Mouse (Mus musculus) limb, embryonic 13.5 days (tissue): Measurements from ENCODE around the gene Gucd1. TPM values are rescaled to one million over a fixed set of nuclear protein-coding genes. Genes with fewer than 3 reads are reported as not detected.
"Not testable (repeated sequence)": the region's sequence is repeated elsewhere in the genome, so short reads cannot be mapped to it uniquely, and the experiment has no call there.

Source experiments
- ATAC-seq: fragments of 200-750 bp; cut with Nextera tagmentation; 2 replicates; pipeline ENCODE4 v1.8.0; 2017; ENCODE audit warnings: low read depth, moderate number of reproducible peaks, moderate TSS enrichment; ENCODE audit not compliant: low FRiP score
- H3K27ac ChIP-seq: fragments of 300-500 bp; sonication (generic); 2 replicates; pipeline ENCODE4 v1.5.1; 2015; ENCODE audit warnings: inconsistent platforms, mild to moderate bottlenecking, moderate library complexity
- H3K27me3 ChIP-seq: fragments of 300-500 bp; sonication (generic); 2 replicates; pipeline ENCODE4 v1.6.1; 2015; ENCODE audit warnings: mild to moderate bottlenecking, inconsistent platforms
- H3K36me3 ChIP-seq: fragments of 300-500 bp; sonication (generic); 2 replicates; pipeline ENCODE4 v1.6.1; 2015; ENCODE audit warnings: inconsistent platforms, mild to moderate bottlenecking, moderate library complexity
- H3K4me1 ChIP-seq: fragments of 300-500 bp; sonication (generic); 2 replicates; pipeline ENCODE4 v1.6.1; 2015; ENCODE audit warnings: inconsistent platforms
- H3K4me2 ChIP-seq: fragments of 300-500 bp; sonication (generic); replicated peaks from 2 replicates; pipeline ENCODE4 v1.6.1; 2015; ENCODE audit warnings: inconsistent platforms, mild to moderate bottlenecking, moderate library complexity
- H3K4me3 ChIP-seq: fragments of 300-500 bp; sonication (generic); 2 replicates; pipeline ENCODE4 v1.5.1; 2015; ENCODE audit warnings: moderate library complexity, mild to moderate bottlenecking, inconsistent platforms
- H3K9ac ChIP-seq: fragments of 300-500 bp; sonication (generic); 2 replicates; pipeline ENCODE4 v1.6.1; 2015; ENCODE audit warnings: mild to moderate bottlenecking, inconsistent platforms
- H3K9me3 ChIP-seq: fragments of 300-500 bp; sonication (generic); 2 replicates; pipeline ENCODE4 v1.6.1; 2016; ENCODE audit warnings: inconsistent platforms
- WGBS: fragments of 180-500 bp; shearing (Covaris S2); methylation state at CpG from one replicate; pipeline ENCODE4 v1.1.7; 2015; 5-methylcytosine and 5-hydroxymethylcytosine counted together
- polyA plus RNA-seq: library from polyadenylated mRNA; unstranded; fragments of >200 nt; fragmentation: Nextera tagmentation; extraction: Ambion mirVana; gene quantifications from 2 replicates; pipeline ENCODE4 v1.2.1, GENCODE M21; 2015

Gene Gucd1
- polyA plus RNA-seq, 1 experiment from 2014 or later = 29.2 TPM

DNA sequence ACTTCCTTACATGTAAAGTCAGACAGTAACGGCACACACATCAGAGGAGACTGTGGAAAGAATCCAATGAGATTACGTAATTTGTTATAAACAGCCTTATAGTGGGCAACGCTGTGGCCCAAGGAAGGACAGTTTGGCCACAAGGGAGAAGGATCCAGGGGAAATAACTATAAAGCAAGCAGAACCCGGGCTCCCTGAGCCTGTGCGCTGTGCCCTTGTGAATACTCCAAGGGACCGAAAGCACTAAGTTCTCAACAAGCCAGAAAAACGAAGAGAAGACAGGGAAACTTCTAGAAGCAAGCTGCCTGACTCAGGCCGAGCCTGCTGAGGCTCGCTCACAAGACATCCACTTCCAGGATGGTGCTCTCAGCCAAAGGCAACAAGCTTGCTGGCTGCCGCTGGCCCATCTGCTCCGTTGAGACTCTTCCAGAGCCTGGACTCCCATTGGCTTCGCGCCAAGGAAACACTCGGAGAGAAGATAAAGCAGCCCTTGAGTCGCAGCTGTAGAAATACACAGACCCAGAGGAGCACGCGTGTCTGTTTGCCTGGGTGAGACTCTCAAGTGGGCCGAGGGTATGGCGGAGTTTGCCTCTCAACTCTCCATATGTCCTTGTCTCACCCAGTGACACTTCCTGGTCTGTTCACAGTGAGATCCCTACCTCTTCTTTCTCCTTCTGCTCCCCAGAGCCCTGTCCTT, 144.0 kb downstream of the Gucd1 start:
- not testable (repeated sequence) for H3K9me3 ChIP-seq, H3K4me3 ChIP-seq, ATAC-seq, H3K4me2 ChIP-seq, H3K27ac ChIP-seq, H3K27me3 ChIP-seq, H3K36me3 ChIP-seq, H3K9ac ChIP-seq, H3K4me1 ChIP-seq
- WGBS = 89% methylated on average over 15 of the region's 19 CpGs

GRCm38 (mm10) chr10:75365231-75365633, 152.5 kb downstream of the Gucd1 start:
- Histone ChIP-seq H3K9me3 (no peaks in the 10 kb centered on the region), H3K9ac (no peak overlapping the region), H3K4me1 (peaks cover 12% of the 10 kb centered on the region), H3K36me3 (no peaks in the 10 kb centered on the region), H3K4me3 (peak overlapping the region; percentile 24; the same call in 1 of the 2 replicates), H3K4me2 (peak overlapping the region; percentile 14; the same call in 1 of the 2 replicates), H3K27ac (no peak overlapping the region), H3K27me3 (no peaks in the 10 kb centered on the region)
- ATAC-seq = no peak
- 49% methylated on average over 6 of the region's 6 CpGs for WGBS

DNA sequence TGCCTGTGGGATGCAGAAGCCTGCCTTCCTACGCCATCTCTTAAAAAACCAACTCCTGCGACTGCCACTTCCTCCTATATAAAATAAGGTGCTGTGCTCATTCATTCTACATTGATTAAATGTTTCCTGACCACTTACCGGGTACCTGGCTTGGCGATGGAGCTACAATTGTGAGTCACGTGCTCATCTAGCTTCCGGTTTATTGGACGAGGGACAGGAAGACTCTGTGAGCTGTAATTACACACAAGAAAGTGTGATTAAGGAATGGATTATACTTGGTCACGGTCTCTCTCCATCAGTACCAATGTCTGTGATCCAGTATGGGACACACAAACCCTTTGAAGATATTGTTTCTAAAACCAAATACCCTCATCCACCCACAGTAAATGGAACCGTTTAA, 153.0 kb downstream of the Gucd1 start:
- WGBS = 78% methylated on average over 9 of the region's 9 CpGs
- no peaks in the 10 kb centered on the region for H3K27me3 ChIP-seq
- H3K4me3 ChIP-seq = no peak overlapping the region
- no peak for ATAC-seq
- H3K27ac ChIP-seq = no peak overlapping the region
- no peak overlapping the region for H3K9ac ChIP-seq
- H3K4me1 ChIP-seq = peaks cover 12% of the 10 kb centered on the region
- no peaks in the 10 kb centered on the region for H3K36me3 ChIP-seq
- H3K4me2 ChIP-seq = 0 out of 2 replicates have a peak overlapping the region, but pooled peaks have one; percentile 14
- no peaks in the 10 kb centered on the region for H3K9me3 ChIP-seq

- H3K27ac ChIP-seq, H3K4me2 ChIP-seq, H3K9me3 ChIP-seq, H3K27me3 ChIP-seq, H3K9ac ChIP-seq, H3K36me3 ChIP-seq, H3K4me3 ChIP-seq: not testable (repeated sequence)
- ATAC-seq = peak; percentile 67
- WGBS = 13% methylated on average over 1 of the region's 1 CpGs
- peaks cover 12% of the 10 kb centered on the region for H3K4me1 ChIP-seq
These were observed 153.5 kb downstream of the Gucd1 start for GRCm38 (mm10) chr10:75364214-75364690.

DNA sequence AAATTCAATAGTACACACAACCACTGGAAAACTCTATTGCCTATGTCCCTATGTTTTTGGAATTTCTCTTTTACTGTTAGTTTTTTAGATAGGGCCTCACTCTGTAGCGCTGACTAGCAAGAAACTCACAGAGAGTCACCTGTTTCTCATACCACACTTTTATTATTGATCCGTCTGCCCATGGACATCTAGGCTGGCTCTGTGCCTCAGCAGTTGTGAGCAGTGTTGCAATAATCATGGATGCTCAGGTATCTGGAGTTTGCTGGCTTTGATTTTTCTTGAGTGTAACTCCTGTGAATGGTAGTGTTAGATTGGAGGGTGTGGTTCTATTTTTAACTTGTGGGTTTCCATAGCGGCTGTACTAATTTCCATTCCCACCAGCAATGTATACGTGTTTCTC, 162.4 kb downstream of the Gucd1 start:
- Histone ChIP-seq H3K4me1 (no peaks in the 10 kb centered on the region; the same call in 1 of the 2 replicates), H3K9me3 (no peaks in the 10 kb centered on the region), H3K36me3 (no peaks in the 10 kb centered on the region), H3K9ac (no peak overlapping the region), H3K27ac (no peak overlapping the region), H3K4me3 (no peak overlapping the region), H3K27me3 (no peaks in the 10 kb centered on the region), H3K4me2 (no peak overlapping the region)
- WGBS = 55% methylated on average over 4 of the region's 4 CpGs
- no peak for ATAC-seq

DNA sequence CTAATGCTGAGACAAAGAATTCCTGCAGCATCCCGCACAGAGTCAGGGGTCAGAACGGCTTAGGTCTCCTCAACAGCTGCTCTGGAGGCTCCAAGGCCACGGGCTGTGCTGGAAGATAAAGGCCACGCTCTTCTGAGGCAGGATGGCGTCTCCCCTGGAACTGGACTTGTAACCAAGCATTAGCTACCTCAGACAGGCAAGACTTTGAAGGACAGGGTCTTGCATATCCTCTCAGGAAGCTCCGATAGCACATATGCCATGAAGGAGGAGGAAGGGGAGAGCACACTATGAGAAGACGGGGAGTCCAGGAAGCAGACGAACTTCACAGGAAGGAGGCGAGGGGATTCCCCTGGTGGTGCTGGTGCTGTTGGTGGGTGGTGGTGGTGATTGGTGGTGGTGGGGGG, 163.9 kb downstream of the Gucd1 start:
- H3K4me2 ChIP-seq, H3K27ac ChIP-seq, H3K4me1 ChIP-seq, H3K36me3 ChIP-seq, H3K4me3 ChIP-seq, H3K27me3 ChIP-seq, H3K9ac ChIP-seq, ATAC-seq, H3K9me3 ChIP-seq: not testable (repeated sequence)
- WGBS = 73% methylated on average over 9 of the region's 9 CpGs

DNA sequence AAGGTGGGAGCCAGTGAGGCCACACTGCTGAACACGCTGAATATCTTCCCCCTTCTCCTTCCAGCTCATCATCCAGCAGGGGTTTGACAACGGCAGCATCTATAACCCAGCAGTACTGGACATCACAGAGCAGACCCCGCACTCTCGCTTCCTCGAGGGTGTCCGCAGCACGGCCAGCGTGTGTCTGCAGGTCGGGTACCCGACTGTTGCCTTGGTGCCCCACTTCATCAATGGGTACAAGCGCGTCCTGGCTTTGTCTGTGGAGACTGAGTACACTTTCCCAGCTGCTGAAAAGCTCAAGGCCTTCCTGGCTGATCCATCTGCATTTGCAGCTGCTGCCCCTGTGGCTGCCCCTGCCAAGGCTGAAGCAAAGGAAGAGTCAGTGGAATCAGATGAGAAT, 165.2 kb downstream of the Gucd1 start:
- Histone ChIP-seq H3K27ac (no peak overlapping the region), H3K27me3 (no peaks in the 10 kb centered on the region), H3K4me1 (no peaks in the 10 kb centered on the region; the same call in 1 of the 2 replicates), H3K4me2 (no peak overlapping the region), H3K9ac (no peak overlapping the region), H3K4me3 (no peak overlapping the region), H3K36me3 (no peaks in the 10 kb centered on the region), H3K9me3 (no peaks in the 10 kb centered on the region)
- ATAC-seq = no peak
- 92% methylated on average over 12 of the region's 12 CpGs for WGBS

GRCm38 (mm10) chr10:75350564-75350963, 167.2 kb downstream of the Gucd1 start:
- no peak overlapping the region for H3K4me3 ChIP-seq
- no peaks in the 10 kb centered on the region for H3K27me3 ChIP-seq
- no peaks in the 10 kb centered on the region for H3K36me3 ChIP-seq
- no peaks in the 10 kb centered on the region; the same call in 1 of the 2 replicates for H3K4me1 ChIP-seq
- no peak overlapping the region for H3K27ac ChIP-seq
- H3K9ac ChIP-seq = no peak overlapping the region
- no peak overlapping the region for H3K4me2 ChIP-seq
- no peak for ATAC-seq
- WGBS = 81% methylated on average over 5 of the region's 5 CpGs
- H3K9me3 ChIP-seq = peaks cover 5% of the 10 kb centered on the region; the same call in 1 of the 2 replicates

DNA sequence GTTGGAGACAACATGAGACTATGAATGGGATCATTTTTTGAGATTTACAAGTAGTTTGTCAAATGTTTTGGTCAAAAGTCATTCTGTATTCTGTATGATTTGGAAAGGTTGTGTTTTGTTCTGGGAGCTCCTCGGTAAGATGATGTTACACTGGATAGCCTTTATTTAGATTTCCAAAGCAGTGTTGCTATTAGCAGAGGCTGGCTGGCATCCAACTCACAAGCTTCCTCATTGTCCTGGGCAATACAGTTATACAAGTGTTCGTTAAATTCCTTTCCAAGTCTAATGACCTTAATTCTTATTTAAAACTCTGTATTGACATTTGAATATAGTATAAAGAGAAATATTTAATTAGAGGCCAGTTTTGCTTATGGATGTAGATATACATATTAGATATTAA, 172.5 kb downstream of the Gucd1 start:
- Histone ChIP-seq H3K27me3 (no peaks in the 10 kb centered on the region), H3K4me1 (no peaks in the 10 kb centered on the region), H3K9ac (no peak overlapping the region), H3K4me3 (no peak overlapping the region), H3K27ac (no peak overlapping the region), H3K36me3 (no peaks in the 10 kb centered on the region), H3K9me3 (peaks cover 5% of the 10 kb centered on the region; the same call in 1 of the 2 replicates), H3K4me2 (no peak overlapping the region)
- no peak for ATAC-seq
- WGBS = 77% methylated on average over 2 of the region's 2 CpGs

DNA sequence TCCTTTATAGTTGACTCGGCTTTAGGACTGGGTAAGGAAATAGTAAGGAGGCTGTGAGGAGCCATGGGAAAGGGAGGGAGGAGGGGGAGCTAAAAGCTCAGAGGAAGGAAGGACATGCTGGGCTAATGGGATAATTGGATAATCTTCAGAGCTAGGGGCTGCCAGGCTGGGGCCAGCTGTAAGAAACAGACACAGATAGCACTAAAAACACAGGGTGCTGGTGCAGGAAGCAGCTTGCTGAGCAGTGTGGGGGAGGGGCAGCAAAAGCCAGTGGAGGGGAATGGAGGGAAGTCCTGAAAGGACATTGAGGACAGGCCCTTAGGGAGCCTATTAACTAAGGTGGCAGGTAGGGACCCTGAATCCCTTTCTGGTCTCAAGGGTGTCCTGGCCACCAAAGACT, 173.2 kb downstream of the Gucd1 start:
- H3K9ac ChIP-seq, H3K27me3 ChIP-seq, H3K9me3 ChIP-seq, ATAC-seq, H3K4me2 ChIP-seq, H3K4me3 ChIP-seq, H3K4me1 ChIP-seq, H3K27ac ChIP-seq, H3K36me3 ChIP-seq: not testable (repeated sequence)
- WGBS = 41% methylated on average over 1 of the region's 1 CpGs

GRCm38 (mm10) chr10:75341936-75342335, 175.8 kb downstream of the Gucd1 start:
- ATAC-seq = no peak
- no peak overlapping the region for H3K9ac ChIP-seq
- no peaks in the 10 kb centered on the region for H3K27me3 ChIP-seq
- no peak overlapping the region for H3K4me3 ChIP-seq
- H3K27ac ChIP-seq = no peak overlapping the region
- WGBS = 35% methylated on average over 8 of the region's 8 CpGs
- no peaks in the 10 kb centered on the region for H3K4me1 ChIP-seq
- no peaks in the 10 kb centered on the region for H3K36me3 ChIP-seq
- H3K9me3 ChIP-seq = peaks cover 5% of the 10 kb centered on the region; the same call in 1 of the 2 replicates
- no peak overlapping the region for H3K4me2 ChIP-seq

DNA sequence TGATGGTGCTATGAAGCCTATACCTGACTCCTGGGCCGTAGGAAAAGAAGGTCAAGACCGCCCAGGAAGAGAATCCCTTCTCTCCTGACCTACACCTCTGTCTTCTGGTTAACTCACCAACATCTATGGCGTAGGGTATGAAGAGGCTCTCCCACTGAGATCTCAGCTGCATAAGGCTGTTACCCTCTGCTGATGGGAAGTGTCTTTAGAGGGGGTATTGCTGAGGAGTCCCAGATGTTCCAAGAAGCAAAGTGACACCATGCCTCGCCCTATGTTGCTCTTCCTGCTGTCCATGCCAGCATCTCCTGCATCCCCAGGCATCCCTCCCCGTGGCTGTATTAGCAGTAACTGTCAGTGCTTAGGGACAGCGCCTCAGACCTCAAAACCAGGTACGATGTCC, 178.4 kb downstream of the Gucd1 start:
- Histone ChIP-seq H3K4me2 (no peak overlapping the region), H3K27ac (no peak overlapping the region), H3K4me1 (no peaks in the 10 kb centered on the region), H3K9me3 (no peaks in the 10 kb centered on the region), H3K27me3 (no peaks in the 10 kb centered on the region), H3K36me3 (no peaks in the 10 kb centered on the region), H3K9ac (no peak overlapping the region), H3K4me3 (no peak overlapping the region)
- no peak for ATAC-seq
- WGBS = 77% methylated on average over 7 of the region's 7 CpGs

DNA sequence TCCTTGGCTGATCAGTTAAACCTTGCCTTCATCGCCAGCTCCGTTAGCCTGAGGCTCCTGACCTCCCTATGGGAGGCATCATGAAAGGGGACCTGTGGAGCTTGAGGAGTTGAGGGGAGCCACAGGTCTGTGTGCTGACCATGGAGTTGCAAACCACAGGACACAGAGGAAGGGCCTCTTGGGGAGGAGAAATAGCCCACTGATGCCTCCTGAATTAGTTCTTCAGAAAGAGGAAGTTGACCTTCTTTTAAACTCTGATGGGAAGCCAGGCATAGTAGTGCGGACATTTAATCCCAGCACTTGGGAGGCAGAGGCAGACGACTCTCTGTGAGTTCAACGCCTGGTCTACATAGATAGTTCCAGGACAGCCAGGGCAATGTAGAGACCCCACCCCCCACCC, 178.9 kb downstream of the Gucd1 start:
- Histone ChIP-seq H3K27me3 (no peaks in the 10 kb centered on the region), H3K4me3 (no peak overlapping the region), H3K9me3 (no peaks in the 10 kb centered on the region), H3K4me2 (no peak overlapping the region), H3K27ac (no peak overlapping the region), H3K4me1 (no peaks in the 10 kb centered on the region), H3K36me3 (no peaks in the 10 kb centered on the region), H3K9ac (no peak overlapping the region)
- ATAC-seq = no peak
- WGBS = 75% methylated on average over 5 of the region's 5 CpGs
